Mouse (Mus musculus) brown adipose tissue, adult 24 weeks (tissue): ENCODE results near the gene Ugt1a5. TPM values are rescaled to one million over a fixed set of nuclear protein-coding genes. Genes with fewer than 3 reads are reported as not detected.
"Not testable (repeated sequence)": the region's sequence is repeated elsewhere in the genome, so short reads cannot be mapped to it uniquely, and the experiment has no call there.

Experiments used
- H3K27ac ChIP-seq: fragments of 200-500 bp; replicated peaks from 2 replicates; pipeline ENCODE4 v1.5.1; 2012; ENCODE audit warnings: low read depth, mild to moderate bottlenecking, low read length
- H3K4me1 ChIP-seq: fragments of 200-500 bp; 2 replicates; pipeline ENCODE4 v1.6.1; 2012; ENCODE audit warnings: low read length, mixed read lengths; ENCODE audit not compliant: control insufficient read depth, insufficient read depth, insufficient read length
- H3K4me3 ChIP-seq: fragments of 200-500 bp; 2 replicates; pipeline ENCODE4 v1.5.1; 2012; ENCODE audit warnings: low read depth, mild to moderate bottlenecking, low read length, moderate library complexity; ENCODE audit not compliant: insufficient read depth
- polyA plus RNA-seq: library from polyadenylated mRNA; stranded (reverse); fragments of >200 nt; gene quantifications from 2 replicates; pipeline ENCODE4 v1.2.4, GENCODE M21; 2012; ENCODE audit not compliant: missing spikeins, insufficient read depth, insufficient read length

Ugt1a5 gene
- polyA plus RNA-seq, 1 experiment = 1.5 TPM

- not testable (repeated sequence) for H3K27ac ChIP-seq, H3K4me3 ChIP-seq, H3K4me1 ChIP-seq
Observed at GRCm38 (mm10) chr1:88150133-88150532, 15.7 kb upstream of the Ugt1a5 start.

- Histone ChIP-seq H3K27ac (no peak overlapping the region), H3K4me1 (no peaks in the 10 kb centered on the region), H3K4me3 (no peak overlapping the region)
Observed at GRCm38 (mm10) chr1:88158430-88158829, 7.4 kb upstream of the Ugt1a5 start.

GRCm38 (mm10) chr1:88172190-88172589, 6.4 kb downstream of the Ugt1a5 start:
- not testable (repeated sequence) for H3K27ac ChIP-seq, H3K4me1 ChIP-seq, H3K4me3 ChIP-seq

GRCm38 (mm10) chr1:88179657-88180056, 13.8 kb downstream of the Ugt1a5 start:
- Histone ChIP-seq H3K4me3 (no peak overlapping the region), H3K27ac (no peak overlapping the region), H3K4me1 (no peaks in the 10 kb centered on the region)

- no peak overlapping the region for H3K4me3 ChIP-seq
- H3K4me1 ChIP-seq = no peaks in the 10 kb centered on the region
- H3K27ac ChIP-seq = no peak overlapping the region
Observed at GRCm38 (mm10) chr1:88186325-88186935, 20.6 kb downstream of the Ugt1a5 start.

GRCm38 (mm10) chr1:88192136-88192535, 26.3 kb downstream of the Ugt1a5 start:
- Histone ChIP-seq H3K27ac (no peak overlapping the region), H3K4me3 (no peak overlapping the region), H3K4me1 (no peaks in the 10 kb centered on the region)

- H3K4me1 ChIP-seq = no peaks in the 10 kb centered on the region
- H3K27ac ChIP-seq = no peak overlapping the region
- no peak overlapping the region for H3K4me3 ChIP-seq
Observed at GRCm38 (mm10) chr1:88195687-88196086, 29.9 kb downstream of the Ugt1a5 start.

GRCm38 (mm10) chr1:88197443-88197842, 31.6 kb downstream of the Ugt1a5 start:
- H3K4me3 ChIP-seq = no peak overlapping the region
- H3K27ac ChIP-seq = no peak overlapping the region
- H3K4me1 ChIP-seq = no peaks in the 10 kb centered on the region

GRCm38 (mm10) chr1:88199996-88200395, 34.2 kb downstream of the Ugt1a5 start:
- Histone ChIP-seq H3K4me3 (no peak overlapping the region), H3K4me1 (no peaks in the 10 kb centered on the region), H3K27ac (no peak overlapping the region)

- Histone ChIP-seq H3K4me1 (no peaks in the 10 kb centered on the region), H3K27ac (no peak within 1 kb of the TSS), H3K4me3 (no peak within 1 kb of the TSS)
Observed at GRCm38 (mm10) chr1:88200456-88200855, 34.6 kb downstream of the Ugt1a5 start, which contains the start of gene Ugt1a2. TSS of gene Ugt1a2 (plus strand) at chr1:88200601.

- H3K4me1 ChIP-seq = no peaks in the 10 kb centered on the region
- peak within 1 kb of the TSS; percentile 71 for H3K4me3 ChIP-seq
- H3K27ac ChIP-seq = no peak within 1 kb of the TSS
Observed at GRCm38 (mm10) chr1:88205294-88205922, 39.6 kb downstream of the Ugt1a5 start, which contains the start of gene Dnajb3. TSS of gene Dnajb3 (minus strand) at chr1:88205782.

GRCm38 (mm10) chr1:88206843-88207479, 41.1 kb downstream of the Ugt1a5 start:
- H3K27ac ChIP-seq = no peak overlapping the region
- H3K4me1 ChIP-seq = no peaks in the 10 kb centered on the region
- H3K4me3 ChIP-seq = no peak overlapping the region

GRCm38 (mm10) chr1:88211812-88212211, 46.0 kb downstream of the Ugt1a5 start, which contains the start of gene Ugt1a1:
TSS of gene Ugt1a1 (plus strand) at chr1:88211959.
- Histone ChIP-seq H3K4me3 (no peak within 1 kb of the TSS), H3K27ac (no peak within 1 kb of the TSS), H3K4me1 (no peaks in the 10 kb centered on the region)

- Histone ChIP-seq H3K4me3 (no peak overlapping the region), H3K4me1 (no peaks in the 10 kb centered on the region), H3K27ac (no peak overlapping the region)
Observed at GRCm38 (mm10) chr1:88212341-88213045, 46.7 kb downstream of the Ugt1a5 start.

- Histone ChIP-seq H3K4me3 (no peak overlapping the region), H3K4me1 (no peaks in the 10 kb centered on the region), H3K27ac (no peak overlapping the region)
Observed at GRCm38 (mm10) chr1:88213061-88213460, 47.2 kb downstream of the Ugt1a5 start.
